Mouse (Mus musculus): ENCODE results near the gene Prkcb.

Prkcb gene

GRCm38 (mm10) chr7:122622125-122622774 lies 333.7 kb downstream of the Prkcb start:
- DNase-seq: no peak

DNA sequence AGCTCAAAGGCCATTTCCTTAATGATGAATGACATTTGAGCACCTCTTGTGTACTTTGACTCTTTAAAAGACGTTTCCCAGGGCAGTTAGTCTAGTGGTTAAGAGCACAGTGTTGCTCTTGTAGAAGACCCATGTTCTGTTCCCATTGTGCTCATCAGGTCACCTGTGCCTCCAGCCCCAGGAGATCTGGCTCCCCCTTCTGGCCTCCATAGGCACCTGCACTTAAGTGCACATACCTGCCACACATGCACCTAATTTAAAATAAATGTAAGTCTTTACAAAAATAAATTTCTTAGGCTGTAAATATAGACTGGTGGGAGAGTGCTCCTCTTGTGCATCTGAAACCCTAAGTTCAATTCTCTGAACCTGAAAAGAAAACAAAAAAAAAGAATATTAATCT lies 335.2 kb downstream of the Prkcb start:
- no peak for DNase-seq

DNA sequence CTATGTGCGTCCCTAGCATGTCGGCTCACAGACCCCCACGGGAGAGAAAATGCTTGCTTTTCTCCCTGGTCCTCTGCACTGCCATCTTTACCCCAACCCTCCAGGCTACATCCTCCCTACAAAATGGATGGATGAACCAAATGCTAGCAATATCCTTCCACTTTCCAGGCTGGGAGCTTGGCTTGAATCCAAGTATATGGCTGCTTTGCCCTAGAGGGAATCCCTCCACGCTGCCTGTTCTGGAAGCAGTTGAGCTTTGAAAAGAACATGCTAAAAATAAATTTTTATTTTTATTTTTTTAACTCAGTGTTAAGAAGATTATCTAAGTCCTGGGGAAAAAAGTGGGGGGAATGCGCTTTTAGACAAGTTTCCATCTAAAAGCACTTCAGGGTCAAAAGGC lies 339.5 kb downstream of the Prkcb start:
- no peak for DNase-seq

DNA sequence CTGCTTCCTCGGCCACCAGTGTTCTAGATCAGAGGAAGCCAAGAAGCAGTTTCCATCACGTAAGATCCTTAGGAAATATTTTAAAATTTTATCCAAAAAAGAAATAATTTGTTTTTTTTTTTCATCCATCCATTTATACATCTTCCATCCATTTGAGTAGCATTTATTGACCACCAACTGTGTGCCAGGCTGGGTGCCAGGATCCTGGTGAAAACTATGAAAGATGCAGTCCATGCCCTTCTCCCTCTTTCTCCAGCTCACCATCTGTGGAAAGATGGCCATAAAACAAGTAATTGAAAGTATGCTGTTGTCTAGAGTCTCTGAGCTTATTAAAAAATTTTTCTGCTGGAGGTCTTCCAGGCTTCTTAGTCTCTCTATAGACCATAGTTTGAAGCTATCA lies 341.8 kb downstream of the Prkcb start:
- no peak for DNase-seq

GRCm38 (mm10) chr7:122631151-122631550 lies 342.6 kb downstream of the Prkcb start:
- no peak for DNase-seq

- DNase-seq: no peak
Measured at GRCm38 (mm10) chr7:122632946-122633345, 344.4 kb downstream of the Prkcb start.

DNA sequence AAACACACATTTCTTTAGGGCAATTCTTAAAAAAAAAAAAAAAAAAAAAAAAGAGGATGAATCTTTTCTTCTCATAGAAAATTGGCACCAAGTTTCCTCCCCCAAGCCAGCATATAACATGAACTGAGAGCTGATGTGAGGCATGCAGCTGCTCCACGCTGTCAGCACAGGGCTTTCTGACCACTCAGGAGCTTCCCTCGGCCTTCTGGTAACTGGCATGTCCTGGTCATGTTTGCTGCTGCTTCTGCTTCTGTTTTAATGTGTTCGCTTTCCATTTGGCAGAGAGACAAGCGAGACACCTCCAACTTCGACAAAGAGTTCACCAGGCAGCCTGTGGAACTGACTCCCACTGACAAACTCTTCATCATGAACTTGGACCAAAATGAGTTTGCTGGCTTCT lies 344.9 kb downstream of the Prkcb start:
- DNase-seq: no peak

GRCm38 (mm10) chr7:122643676-122644075 lies 355.1 kb downstream of the Prkcb start:
- DNase-seq: no peak

- DNase-seq: no peak
Measured at GRCm38 (mm10) chr7:122649306-122649705, 360.8 kb downstream of the Prkcb start.

- DNase-seq: no peak
Measured at GRCm38 (mm10) chr7:122652523-122652922, 364.0 kb downstream of the Prkcb start.

DNA sequence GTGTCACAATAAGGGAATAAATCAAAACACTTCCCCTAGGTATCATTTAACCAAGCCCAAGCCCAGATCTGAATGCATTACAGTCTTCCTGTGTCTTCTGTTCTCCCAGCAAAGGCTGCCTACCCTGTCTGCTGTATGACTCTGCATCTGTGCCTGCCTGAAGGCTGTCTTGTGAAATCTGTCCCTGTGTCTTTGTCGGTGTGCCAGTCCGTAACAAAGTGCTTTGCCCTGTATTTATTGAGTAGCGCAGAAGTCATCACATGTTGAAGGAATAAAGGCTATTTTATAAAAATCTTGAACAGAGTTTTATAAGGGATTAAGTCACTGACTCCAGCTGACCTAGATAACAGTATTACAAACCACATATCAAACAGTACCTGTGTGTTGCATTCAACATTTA lies 368.1 kb downstream of the Prkcb start:
- DNase-seq: no peak

GRCm38 (mm10) chr7:122657423-122658126 lies 369.0 kb downstream of the Prkcb start:
- DNase-seq: no peak

DNA sequence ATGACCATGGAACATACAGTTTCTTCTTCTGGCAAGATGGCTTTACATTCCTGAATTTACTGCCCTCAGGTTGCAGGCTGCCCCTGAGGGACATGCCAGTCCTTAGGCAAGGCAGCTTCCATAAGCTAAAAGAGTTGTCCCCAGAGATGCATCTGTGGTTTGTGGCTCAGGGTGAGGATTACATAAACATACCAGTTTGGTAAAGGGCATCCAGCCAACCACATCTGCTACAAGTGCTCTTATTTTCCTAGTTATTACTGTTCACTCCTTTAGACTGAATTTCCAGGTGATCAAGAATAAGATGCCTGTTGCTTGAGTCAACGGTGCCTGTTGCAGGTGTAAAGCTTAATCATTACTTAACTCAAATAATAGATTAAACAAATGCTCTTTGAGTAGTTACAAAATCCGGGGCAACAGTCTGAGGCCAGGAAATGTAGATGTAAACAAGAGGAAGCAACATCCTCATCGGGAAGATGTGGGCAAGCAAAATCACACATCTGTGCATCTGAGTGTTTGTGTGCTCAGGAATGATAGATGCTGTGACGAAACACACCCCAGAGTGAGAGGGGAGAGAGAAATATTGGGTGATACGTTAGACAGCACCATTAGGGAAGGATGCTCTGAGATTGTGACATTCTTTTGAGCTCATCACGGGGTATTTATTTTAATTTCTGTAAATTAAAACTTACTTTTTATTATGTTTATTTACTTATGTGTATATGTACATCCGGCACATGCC lies 376.9 kb downstream of the Prkcb start:
- DNase-seq: no peak

DNA sequence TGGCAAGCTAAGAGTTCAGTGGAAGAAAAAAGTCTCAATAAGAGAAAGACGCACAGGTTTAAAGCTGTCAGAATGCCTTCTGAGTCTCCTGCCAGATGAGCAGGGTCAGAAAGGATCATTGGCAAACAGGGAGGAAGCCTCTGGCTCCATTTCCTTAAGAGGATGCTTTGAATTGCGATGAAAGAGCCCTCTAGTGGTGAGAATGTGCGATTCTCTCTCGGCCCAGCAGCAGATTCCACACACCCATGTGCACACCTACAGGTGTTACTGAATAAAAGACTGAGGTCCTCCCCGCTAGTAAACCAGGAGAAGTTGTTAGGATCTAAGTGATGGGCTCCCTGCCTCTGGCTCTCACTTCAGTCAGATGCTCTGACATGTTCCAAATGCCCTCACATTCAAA lies 379.4 kb downstream of the Prkcb start:
- DNase-seq: peak; percentile 25

DNA sequence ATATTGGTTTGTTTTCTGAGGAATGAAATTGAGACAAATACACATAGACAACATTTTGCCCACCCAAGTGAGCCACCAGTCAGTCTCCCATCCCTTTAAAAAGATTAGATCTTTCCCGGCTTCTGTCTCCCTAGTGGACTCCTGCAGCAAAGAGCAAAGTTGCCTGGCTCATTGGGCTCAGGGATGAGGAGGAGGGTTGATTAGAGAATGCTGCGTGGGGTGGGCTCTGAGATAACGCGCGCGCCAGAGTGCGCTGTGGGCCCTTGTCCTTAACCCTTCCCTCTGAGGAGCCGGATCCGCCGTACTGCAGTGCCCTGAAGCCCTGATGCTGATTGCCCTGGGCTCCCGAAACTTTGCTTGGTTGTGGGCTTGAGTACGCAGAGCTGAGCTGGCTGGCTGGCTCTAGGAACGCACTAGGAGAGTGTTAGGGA lies 381.9 kb downstream of the Prkcb start, which contains the start of gene Cacng3:
TSS of gene Cacng3 (plus strand) at position 51 of the 431 bp plus-strand sequence.
- no peak for DNase-seq

DNA sequence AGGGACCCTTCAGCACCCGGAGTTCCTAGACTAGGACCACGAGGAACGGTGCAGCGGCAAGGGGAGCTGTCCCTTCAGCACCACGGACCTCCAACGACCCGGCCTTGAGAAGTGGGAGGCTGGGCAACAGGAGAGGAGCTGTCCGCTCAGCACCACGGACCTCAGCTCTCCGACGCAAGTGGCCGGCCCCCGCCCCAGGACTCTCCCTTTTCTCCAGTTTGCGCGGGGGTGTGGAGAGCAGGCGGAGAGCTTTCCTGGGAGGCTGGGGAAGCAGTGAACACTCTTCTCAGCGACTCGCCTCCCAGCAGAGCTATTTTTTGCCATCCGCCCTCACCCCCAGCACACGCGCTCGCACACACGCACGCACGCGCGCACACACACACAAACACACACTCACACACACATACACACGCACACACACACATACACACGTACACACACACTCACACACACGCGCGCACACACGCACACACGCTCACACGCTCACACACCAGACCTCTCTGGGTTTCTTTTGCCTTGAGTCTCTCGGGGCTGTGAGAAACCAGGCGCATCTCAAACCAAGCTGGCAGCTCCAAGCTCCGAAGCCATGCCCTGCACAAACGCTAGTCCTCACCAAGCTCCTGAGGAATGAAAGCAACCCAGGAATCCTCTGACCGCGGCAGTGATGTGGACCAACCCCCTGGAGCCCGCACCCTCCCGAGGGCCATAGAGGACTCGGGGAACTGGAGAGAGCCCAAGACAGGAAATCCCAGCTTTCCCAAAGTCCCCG lies 382.5 kb downstream of the Prkcb start:
- peak; percentile 94 for DNase-seq

GRCm38 (mm10) chr7:122672981-122673380 lies 384.4 kb downstream of the Prkcb start:
- DNase-seq: no peak

DNA sequence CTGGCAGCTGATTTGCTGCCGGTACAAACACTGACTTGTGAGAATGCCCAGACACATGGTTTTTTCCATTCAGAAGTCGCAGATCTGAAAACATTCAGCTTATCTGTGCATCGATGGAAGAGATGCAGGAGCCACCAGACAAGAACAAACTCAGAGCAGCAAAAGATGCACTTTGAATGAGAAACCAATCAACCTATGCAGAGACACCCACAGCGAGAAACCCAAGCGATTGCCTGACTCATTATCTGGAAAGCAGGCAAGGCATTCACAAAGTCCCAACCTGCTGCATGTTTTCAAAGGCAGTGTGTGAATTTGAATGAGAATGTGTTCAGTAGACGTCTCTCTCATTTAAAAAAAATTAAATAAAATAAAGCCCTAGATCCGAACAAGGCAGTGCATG lies 386.7 kb downstream of the Prkcb start:
- no peak for DNase-seq
